In the genomic region with DNA sequence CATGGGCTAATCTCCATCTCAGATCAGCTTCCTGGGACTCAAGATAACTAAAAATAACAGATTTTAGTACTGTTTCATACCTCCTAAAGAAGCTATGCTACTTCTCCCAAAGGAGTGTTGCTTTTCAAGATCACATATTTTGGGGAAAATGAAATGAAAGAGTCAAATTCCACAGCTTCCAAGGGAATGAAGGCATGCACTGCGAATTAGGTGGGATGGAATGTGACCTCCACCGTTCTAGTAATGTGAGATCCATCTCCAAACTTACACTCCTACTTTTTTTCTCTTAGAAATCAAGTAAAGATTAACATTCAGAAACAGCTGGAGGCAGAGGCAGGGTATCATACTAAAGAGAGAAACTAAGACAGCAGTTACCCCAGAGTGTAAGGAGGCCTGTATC, we compare ENCODE assay signal across 32 mouse cellular contexts. TPM values are rescaled to one million over a fixed set of nuclear protein-coding genes. Genes with fewer than 3 reads are reported as not detected.
DNase-seq lines count a peak whose midpoint lies in the region; ATAC-seq and TF ChIP-seq lines count a peak whose summit lies in the region.
"Had no signal": no experiment of that assay in that cellular context is flagged by ENCODE, and none has a peak within 500 bp of the region (broad histone marks: within the 10 kb centered on the region; RNA-seq: fewer than 3 reads in every experiment).

No protein-coding gene starts in this region.

- DNase-seq in embryonic facial prominence, embryonic 11.5 days (ENCODE audit: low spot score), result peak; percentile 10
- no peak for DNase-seq in embryonic facial prominence, embryonic 10.5 days (ENCODE audit: low spot score)
- no peak for DNase-seq in limb, embryonic 10.5 days (ENCODE audit: low spot score)
- no peak for DNase-seq in limb, embryonic 14.5 days (ENCODE audit: low spot score)
- DNase-seq in lung, adult 2 months, result no peak
- no peak for DNase-seq in layer of hippocampus, adult 9-11 months
- DNase-seq: adrenal gland, adult 2 months; adrenal gland, postnatal 14 days; B cell, adult 2 months; cerebellum, adult 11-12 months; cerebellum, adult 8-10 months; cerebellum, postnatal 10 days; cerebellum, postnatal 36 days; embryo, embryonic 11 days; gastrocnemius, adult 2 months; gastrocnemius, postnatal 14 days; heart, adult 18-20 months; heart, postnatal 10 days; heart, postnatal 4 days had no signal

- 61% methylated on average over 2 of the region's 2 CpGs for WGBS in embryonic facial prominence, embryonic 11.5 days
- 65% methylated on average over 2 of the region's 2 CpGs for WGBS in embryonic facial prominence, embryonic 10.5 days
- WGBS in limb, embryonic 13.5 days, result 47% methylated on average over 2 of the region's 2 CpGs
- WGBS in limb, embryonic 10.5 days, result 84% methylated on average over 2 of the region's 2 CpGs
- WGBS in limb, embryonic 14.5 days, result 39% methylated on average over 2 of the region's 2 CpGs
- WGBS in lung, adult 2 months, result 46% methylated on average over 2 of the region's 2 CpGs

- no peak for ATAC-seq in embryonic facial prominence, embryonic 11.5 days (replicated peaks; ENCODE audit: insufficient number of reproducible peaks, low FRiP score, low TSS enrichment, low read depth)
- ATAC-seq in limb, embryonic 13.5 days (ENCODE audit: low FRiP score, low read depth), result peak; percentile 72
- peak; percentile 62; the same call in 1 of the 2 replicates for ATAC-seq in limb, embryonic 14.5 days (ENCODE audit: low FRiP score, low read depth)
- ATAC-seq: forebrain, embryonic 13.5 days; forebrain, embryonic 16.5 days; hindbrain, postnatal 0 days; inflammation-experienced regulatory T-cells, adult 6 months had no signal

- no peak overlapping the region for H3K27ac ChIP-seq in embryonic facial prominence, embryonic 11.5 days (replicated peaks; ENCODE audit: low read depth, low read length)
- no peak overlapping the region for H3K27ac ChIP-seq in embryonic facial prominence, embryonic 10.5 days (replicated peaks)
- no peak overlapping the region for H3K27ac ChIP-seq in limb, embryonic 13.5 days
- H3K27ac ChIP-seq in limb, embryonic 10.5 days, result no peak overlapping the region
- H3K27ac ChIP-seq in limb, embryonic 14.5 days (replicated peaks; ENCODE audit: low read depth, low read length), result no peak overlapping the region
- H3K27ac ChIP-seq: embryonic facial prominence, embryonic 12.5 days; forebrain, embryonic 10.5 days; forebrain, embryonic 13.5 days; gastrocnemius, adult 2 months; heart, embryonic 15.5 days; hindbrain, embryonic 14.5 days; hindbrain, postnatal 0 days had no signal

- no peak overlapping the region for H3K4me3 ChIP-seq in embryonic facial prominence, embryonic 11.5 days (ENCODE audit: low read depth, low read length)
- no peak overlapping the region for H3K4me3 ChIP-seq in embryonic facial prominence, embryonic 10.5 days
- no peak overlapping the region for H3K4me3 ChIP-seq in limb, embryonic 13.5 days
- no peak overlapping the region for H3K4me3 ChIP-seq in limb, embryonic 10.5 days
- no peak overlapping the region for H3K4me3 ChIP-seq in limb, embryonic 14.5 days (replicated peaks; ENCODE audit: low read length)
- no peak overlapping the region for H3K4me3 ChIP-seq in lung, adult 2 months (replicated peaks; ENCODE audit: extremely low read depth, low read depth, low read length)
- H3K4me3 ChIP-seq: embryonic facial prominence, embryonic 12.5 days; forebrain, embryonic 10.5 days; forebrain, embryonic 13.5 days; gastrocnemius, adult 2 months; heart, embryonic 12.5 days; heart, embryonic 15.5 days had no signal

- H3K9me3 ChIP-seq in embryonic facial prominence, embryonic 11.5 days (replicated peaks; ENCODE audit: control insufficient read depth, low read length), result no peaks in the 10 kb centered on the region
- H3K9me3 ChIP-seq in embryonic facial prominence, embryonic 10.5 days, result no peaks in the 10 kb centered on the region
- H3K9me3 ChIP-seq in limb, embryonic 13.5 days, result no peaks in the 10 kb centered on the region
- H3K9me3 ChIP-seq in limb, embryonic 10.5 days (replicated peaks), result no peaks in the 10 kb centered on the region
- no peaks in the 10 kb centered on the region for H3K9me3 ChIP-seq in limb, embryonic 14.5 days (ENCODE audit: control insufficient read depth, low read length)
- H3K9me3 ChIP-seq: embryonic facial prominence, embryonic 12.5 days; forebrain, embryonic 10.5 days; forebrain, embryonic 13.5 days; G1E; heart, embryonic 15.5 days had no signal

- no peaks in the 10 kb centered on the region for H3K36me3 ChIP-seq in embryonic facial prominence, embryonic 11.5 days (replicated peaks; ENCODE audit: control insufficient read depth, insufficient read depth, low read depth, low read length)
- H3K36me3 ChIP-seq in embryonic facial prominence, embryonic 10.5 days (replicated peaks), result no peaks in the 10 kb centered on the region
- no peaks in the 10 kb centered on the region for H3K36me3 ChIP-seq in limb, embryonic 13.5 days
- no peaks in the 10 kb centered on the region for H3K36me3 ChIP-seq in limb, embryonic 10.5 days
- no peaks in the 10 kb centered on the region for H3K36me3 ChIP-seq in limb, embryonic 14.5 days (ENCODE audit: control insufficient read depth, insufficient read depth, low read length)
- H3K36me3 ChIP-seq: embryonic facial prominence, embryonic 12.5 days; forebrain, embryonic 10.5 days; G1E; heart, embryonic 12.5 days; heart, embryonic 15.5 days had no signal

- H3K27me3 ChIP-seq in embryonic facial prominence, embryonic 11.5 days (ENCODE audit: control insufficient read depth, insufficient read depth, low read length), result no peaks in the 10 kb centered on the region
- no peaks in the 10 kb centered on the region for H3K27me3 ChIP-seq in embryonic facial prominence, embryonic 10.5 days (replicated peaks; ENCODE audit: low read depth, poor library complexity, severe bottlenecking)
- no peaks in the 10 kb centered on the region for H3K27me3 ChIP-seq in limb, embryonic 13.5 days
- no peaks in the 10 kb centered on the region for H3K27me3 ChIP-seq in limb, embryonic 10.5 days (ENCODE audit: low read depth, poor library complexity, severe bottlenecking)
- H3K27me3 ChIP-seq in limb, embryonic 14.5 days (ENCODE audit: control insufficient read depth, insufficient read depth, low read length), result no peaks in the 10 kb centered on the region
- H3K27me3 ChIP-seq: CH12.LX; embryonic facial prominence, embryonic 12.5 days; forebrain, embryonic 13.5 days; heart, embryonic 12.5 days; heart, embryonic 15.5 days had no signal

- no peak for TF ChIP-seq CTCF in lung, adult 2 months (IDR thresholded peaks at IDR 0.05; ENCODE audit: insufficient read depth, low read length)

- H3K4me1 ChIP-seq in embryonic facial prominence, embryonic 11.5 days (ENCODE audit: control insufficient read depth, insufficient read depth, low read length), result no peaks in the 10 kb centered on the region
- no peaks in the 10 kb centered on the region for H3K4me1 ChIP-seq in embryonic facial prominence, embryonic 10.5 days
- H3K4me1 ChIP-seq in limb, embryonic 13.5 days, result 0 out of 2 replicates have a peak, but pooled peaks cover 3% of the 10 kb centered on the region
- H3K4me1 ChIP-seq in limb, embryonic 10.5 days, result no peaks in the 10 kb centered on the region
- no peaks in the 10 kb centered on the region for H3K4me1 ChIP-seq in limb, embryonic 14.5 days (ENCODE audit: control insufficient read depth, insufficient read depth, low read length)
- H3K4me1 ChIP-seq in lung, adult 2 months (ENCODE audit: control insufficient read depth, insufficient read depth, low read length), result no peaks in the 10 kb centered on the region
- H3K4me1 ChIP-seq: forebrain, embryonic 10.5 days; forebrain, embryonic 13.5 days; heart, embryonic 12.5 days; heart, embryonic 15.5 days had no signal

- H3K4me2 ChIP-seq in embryonic facial prominence, embryonic 11.5 days (ENCODE audit: low read depth, low read length), result no peak overlapping the region
- no peak overlapping the region for H3K4me2 ChIP-seq in limb, embryonic 13.5 days (replicated peaks)
- no peak overlapping the region for H3K4me2 ChIP-seq in limb, embryonic 14.5 days (replicated peaks; ENCODE audit: low read depth, low read length, severe bottlenecking)
- H3K4me2 ChIP-seq: embryonic facial prominence, embryonic 12.5 days; forebrain, embryonic 13.5 days; heart, embryonic 12.5 days; heart, embryonic 15.5 days; hindbrain, embryonic 14.5 days had no signal

- no peak for TF ChIP-seq POLR2A in limb, embryonic 14.5 days (IDR thresholded peaks at IDR 0.05; ENCODE audit: borderline replicate concordance, extremely low read depth, insufficient read depth, insufficient read length)
- no peak for TF ChIP-seq POLR2A in lung, adult 2 months (IDR thresholded peaks at IDR 0.05; ENCODE audit: borderline replicate concordance, extremely low read depth, low read depth, low read length)

- H3K9ac ChIP-seq in embryonic facial prominence, embryonic 11.5 days (replicated peaks; ENCODE audit: low read length), result no peak overlapping the region
- no peak overlapping the region for H3K9ac ChIP-seq in limb, embryonic 13.5 days
- H3K9ac ChIP-seq in limb, embryonic 14.5 days (ENCODE audit: low read depth, low read length, severe bottlenecking), result no peak overlapping the region
- H3K9ac ChIP-seq: embryonic facial prominence, embryonic 12.5 days; forebrain, embryonic 13.5 days; heart, embryonic 12.5 days; heart, embryonic 15.5 days; hindbrain, embryonic 14.5 days had no signal

RNA-seq across cellular contexts. Expression of a gene that starts 49.9 kb away (rescaled TPM):
- 0.04 and 0.07 TPM in 2 replicates for polyA plus RNA-seq in embryonic facial prominence, embryonic 11.5 days (2014; fragmentation: Nextera tagmentation; extraction: Ambion mirVana)
- polyA plus RNA-seq in embryonic facial prominence, embryonic 10.5 days (2016; fragmentation: Nextera tagmentation; extraction: Ambion mirVana), result not detected in 2 replicates
- polyA plus RNA-seq in limb, embryonic 13.5 days (2015; fragmentation: Nextera tagmentation; extraction: Ambion mirVana), result 0.03 and 0.13 TPM in 2 replicates
- not detected in 2 replicates for polyA plus RNA-seq in limb, embryonic 10.5 days (2016; fragmentation: Nextera tagmentation; extraction: Ambion mirVana)
- polyA plus RNA-seq in limb, embryonic 14.5 days (2012; rRNA removed), result 0.08 TPM in 2 replicates
- polyA plus RNA-seq in limb, embryonic 14.5 days (2014; fragmentation: Nextera tagmentation; extraction: Ambion mirVana), result 0.11 and 0.19 TPM in 2 replicates
- not detected in 2 replicates for polyA plus RNA-seq in lung, adult 2 months (2012; rRNA removed)
- polyA plus RNA-seq: adrenal gland, adult 2 months; G1E; hindbrain, embryonic 11.5 days; inflammation-experienced regulatory T-cells, adult 6 months had no signal
